Mouse (Mus musculus) midbrain, postnatal 0 days (tissue): ENCODE results near the gene Ddo. TPM values are rescaled to one million over a fixed set of nuclear protein-coding genes. Genes with fewer than 3 reads are reported as not detected.
A peak's percentile ranks its signal among the peaks of the same experiment; 100 is the strongest.

Experiments used
- ATAC-seq: fragments of 200-750 bp; cut with Nextera tagmentation; 2 replicates; pipeline ENCODE4 v1.8.0; 2017; ENCODE audit warnings: moderate number of reproducible peaks, mild to moderate bottlenecking, moderate TSS enrichment, moderate library complexity; ENCODE audit not compliant: low FRiP score
- DNase-seq: peaks from one replicate; pipeline ENCODE4 v3.0.0-alpha.2; 2015; ENCODE audit warnings: low spot score
- H3K27ac ChIP-seq: fragments of 300-500 bp; sonication (generic); 2 replicates; pipeline ENCODE4 v1.5.1; 2014; ENCODE audit warnings: low read depth, mild to moderate bottlenecking, low read length, mixed read lengths
- H3K27me3 ChIP-seq: fragments of 300-500 bp; sonication (generic); 2 replicates; pipeline ENCODE4 v1.6.1; 2014; ENCODE audit warnings: low read length, control low read depth, mixed read lengths; ENCODE audit not compliant: insufficient read depth
- H3K36me3 ChIP-seq: fragments of 300-500 bp; sonication (generic); 2 replicates; pipeline ENCODE4 v1.6.1; 2014; ENCODE audit warnings: low read length, control low read depth, mixed read lengths; ENCODE audit not compliant: insufficient read depth
- H3K4me1 ChIP-seq: fragments of 300-500 bp; sonication (generic); 2 replicates; pipeline ENCODE4 v1.6.1; 2014; ENCODE audit warnings: mild to moderate bottlenecking, control low read depth, antibody characterized with exemption, low read length, mixed read lengths; ENCODE audit not compliant: insufficient read depth
- H3K4me2 ChIP-seq: fragments of 300-500 bp; sonication (generic); 2 replicates; pipeline ENCODE4 v1.6.1; 2014; ENCODE audit warnings: low read depth, mild to moderate bottlenecking, low read length, mixed read lengths; ENCODE audit not compliant: poor library complexity, severe bottlenecking
- H3K4me3 ChIP-seq: fragments of 300-500 bp; sonication (generic); 2 replicates; pipeline ENCODE4 v1.5.1; 2014; ENCODE audit warnings: low read depth, mild to moderate bottlenecking, low read length, moderate library complexity
- H3K9ac ChIP-seq: fragments of 300-500 bp; sonication (generic); replicated peaks from 2 replicates; pipeline ENCODE4 v1.6.1; 2014; ENCODE audit warnings: mild to moderate bottlenecking, low read length, moderate library complexity, mixed read lengths; ENCODE audit not compliant: poor library complexity, severe bottlenecking
- H3K9me3 ChIP-seq: fragments of 300-500 bp; sonication (generic); 2 replicates; pipeline ENCODE4 v1.6.1; 2016; ENCODE audit warnings: low read length, control low read depth
- CTCF ChIP-seq: IDR thresholded peaks from 2 replicates; pipeline ENCODE4 v1.5.1; 2016; ENCODE audit warnings: antibody characterized with exemption, mild to moderate bottlenecking
- WGBS: fragments of 180-500 bp; shearing (Covaris S2); extraction: QIAGEN DNeasy Blood & Tissue Kit; methylation state at CpG from one replicate; pipeline ENCODE4 v1.1.7; 2014; 5-methylcytosine and 5-hydroxymethylcytosine counted together
- polyA plus RNA-seq: library from polyadenylated mRNA; unstranded; fragments of >200 nt; fragmentation: Nextera tagmentation; extraction: Ambion mirVana; gene quantifications from 2 replicates; pipeline ENCODE4 v1.2.1, GENCODE M21; 2015
- total RNA-seq: library from RNA; depleted of rRNA; stranded (reverse); fragments of >200 nt; gene quantifications from 2 replicates; pipeline ENCODE4 v1.2.3, GENCODE M21; 2014; rRNA removed

Ddo gene
- total RNA-seq (2.5 and 2.8 TPM in 2 replicates), polyA plus RNA-seq (1.9 and 2.1 TPM in 2 replicates)

DNA sequence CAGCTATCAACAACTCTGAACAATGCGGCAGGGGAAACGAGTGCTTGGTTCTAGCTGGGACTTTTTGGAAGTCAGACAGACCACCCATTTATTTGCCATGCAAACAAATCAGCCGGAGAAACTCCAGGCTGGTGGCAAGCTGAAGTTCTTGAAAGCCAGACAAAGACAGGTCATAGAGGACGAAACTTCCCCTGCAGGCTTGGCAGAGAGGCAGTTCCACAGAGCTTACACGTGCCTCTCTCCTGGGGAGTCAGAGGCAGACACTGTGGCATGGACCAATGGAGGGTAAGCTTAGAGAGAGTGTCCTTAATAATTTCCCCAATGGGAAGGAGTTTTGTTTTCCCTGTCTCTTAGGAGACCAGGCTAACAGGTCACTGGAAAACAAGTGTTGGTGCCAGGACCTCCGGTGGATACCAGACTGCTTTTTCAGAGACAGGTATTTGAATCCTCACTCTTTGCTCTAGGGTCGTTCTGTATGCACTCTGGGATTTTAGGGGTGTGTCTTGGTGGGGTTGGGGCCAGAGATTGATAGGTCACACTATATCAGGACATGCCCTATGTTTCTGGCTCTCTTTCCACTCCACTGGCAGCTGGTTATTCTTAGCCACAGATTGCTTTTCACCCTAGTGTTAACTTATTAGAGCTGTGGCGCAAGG lies at the start of gene Ddo:
TSS of gene Ddo (plus strand) at position 356 of the 656 bp plus-strand sequence.
- no peak within 1 kb of the TSS for H3K9ac ChIP-seq
- peak; percentile 72 for ATAC-seq
- H3K9me3 ChIP-seq, result no peaks in the 10 kb centered on the region
- no peak within 1 kb of the TSS for H3K4me3 ChIP-seq
- DNase-seq, result peak; percentile 74
- H3K27ac ChIP-seq, result no peak within 1 kb of the TSS
- no peaks in the 10 kb centered on the region for H3K4me1 ChIP-seq
- 65% methylated on average over 8 of the region's 8 CpGs for WGBS
- H3K36me3 ChIP-seq, result no peaks in the 10 kb centered on the region
- H3K27me3 ChIP-seq, result no peaks in the 10 kb centered on the region
- H3K4me2 ChIP-seq, result 0 out of 2 replicates have a peak within 1 kb of the TSS, but pooled peaks have one; percentile 5
- no peak for TF ChIP-seq CTCF

DNA sequence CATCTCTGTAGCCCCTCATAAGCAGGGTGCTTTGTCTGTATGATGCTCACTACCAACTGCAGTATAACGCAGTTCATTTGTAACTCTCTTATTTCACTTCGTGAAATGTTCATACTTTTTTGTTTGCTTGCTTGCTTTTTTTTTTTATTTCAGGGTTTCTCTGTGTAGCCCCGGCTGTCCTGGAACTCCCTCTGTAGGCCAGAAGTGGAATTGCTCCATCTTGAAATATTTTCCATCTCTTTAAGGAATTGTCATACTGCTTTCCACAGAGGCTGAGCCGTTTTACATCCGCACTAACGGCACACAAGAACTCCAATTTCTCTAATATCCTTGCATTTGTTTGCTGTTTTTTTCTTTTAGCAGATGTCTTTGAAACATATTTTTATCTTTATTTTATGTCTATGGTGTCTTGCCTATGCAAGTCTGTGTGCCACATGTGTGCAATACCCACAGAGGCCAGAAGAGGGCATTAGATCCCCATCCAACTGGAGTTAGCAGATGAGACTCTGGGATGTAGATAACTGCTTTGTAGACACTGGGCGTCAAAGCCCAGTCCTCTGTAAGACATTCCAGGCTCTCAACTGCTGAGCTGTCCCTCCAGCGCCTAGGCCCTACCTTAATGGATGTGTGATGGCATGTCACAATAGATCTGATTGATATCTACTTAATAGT lies 46.1 kb upstream of the Ddo start:
- ATAC-seq (no peak), DNase-seq (peak; percentile 17)
- Histone ChIP-seq H3K4me1 (no peaks in the 10 kb centered on the region), H3K4me3 (no peak overlapping the region), H3K9me3 (no peaks in the 10 kb centered on the region), H3K36me3 (no peaks in the 10 kb centered on the region), H3K9ac (no peak overlapping the region), H3K4me2 (no peak overlapping the region), H3K27me3 (no peaks in the 10 kb centered on the region), H3K27ac (no peak overlapping the region)
- 79% methylated on average over 8 of the region's 8 CpGs for WGBS
- TF ChIP-seq CTCF, result peak; percentile 58

DNA sequence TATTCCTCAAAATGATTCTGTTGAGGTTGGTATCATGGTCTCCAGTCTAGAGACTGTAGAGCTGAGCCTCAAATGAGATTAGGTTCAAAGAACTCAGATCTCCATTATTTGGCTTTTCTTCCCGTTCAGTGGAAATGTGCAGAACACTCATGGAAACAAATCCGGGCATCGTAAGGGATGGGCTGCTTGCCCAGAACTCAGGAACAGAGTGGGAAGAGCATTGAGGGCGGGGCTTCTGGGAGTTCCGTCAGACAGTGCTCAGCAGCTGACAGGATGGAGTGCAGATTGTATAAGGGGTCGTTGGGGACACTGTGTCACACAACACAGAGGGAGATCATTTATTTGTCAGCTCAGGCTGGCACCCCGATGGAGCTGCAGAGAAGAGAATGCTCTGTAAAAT lies 37.6 kb upstream of the Ddo start:
- no peak for ATAC-seq
- DNase-seq, result no peak
- Histone ChIP-seq H3K4me3 (no peak overlapping the region), H3K9ac (no peak overlapping the region), H3K27ac (no peak overlapping the region), H3K36me3 (no peaks in the 10 kb centered on the region), H3K27me3 (no peaks in the 10 kb centered on the region), H3K9me3 (no peaks in the 10 kb centered on the region), H3K4me2 (no peak overlapping the region), H3K4me1 (no peaks in the 10 kb centered on the region)
- no peak for TF ChIP-seq CTCF
- 58% methylated on average over 7 of the region's 7 CpGs for WGBS

DNA sequence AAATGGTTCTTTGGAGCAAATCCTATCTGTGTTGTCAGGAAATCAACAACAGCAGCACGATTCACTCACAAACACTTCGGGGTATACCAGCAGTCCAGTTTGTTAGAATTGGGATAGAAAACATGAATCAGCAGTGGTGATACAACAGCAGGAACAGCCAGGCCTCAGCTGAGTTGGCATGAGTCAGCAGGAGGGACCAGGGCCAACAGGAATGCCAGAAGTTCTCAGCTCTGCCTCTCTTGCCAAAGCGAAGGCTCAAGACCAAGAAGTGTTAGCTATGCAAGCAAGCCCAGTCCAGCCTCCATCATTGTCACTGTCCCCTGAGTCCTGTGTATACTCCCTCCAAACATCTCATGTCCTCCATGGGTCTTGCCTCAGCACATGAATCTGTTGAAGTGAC lies 32.6 kb upstream of the Ddo start:
- ATAC-seq, result no peak
- Histone ChIP-seq H3K27me3 (no peaks in the 10 kb centered on the region), H3K9ac (no peak overlapping the region)

DNA sequence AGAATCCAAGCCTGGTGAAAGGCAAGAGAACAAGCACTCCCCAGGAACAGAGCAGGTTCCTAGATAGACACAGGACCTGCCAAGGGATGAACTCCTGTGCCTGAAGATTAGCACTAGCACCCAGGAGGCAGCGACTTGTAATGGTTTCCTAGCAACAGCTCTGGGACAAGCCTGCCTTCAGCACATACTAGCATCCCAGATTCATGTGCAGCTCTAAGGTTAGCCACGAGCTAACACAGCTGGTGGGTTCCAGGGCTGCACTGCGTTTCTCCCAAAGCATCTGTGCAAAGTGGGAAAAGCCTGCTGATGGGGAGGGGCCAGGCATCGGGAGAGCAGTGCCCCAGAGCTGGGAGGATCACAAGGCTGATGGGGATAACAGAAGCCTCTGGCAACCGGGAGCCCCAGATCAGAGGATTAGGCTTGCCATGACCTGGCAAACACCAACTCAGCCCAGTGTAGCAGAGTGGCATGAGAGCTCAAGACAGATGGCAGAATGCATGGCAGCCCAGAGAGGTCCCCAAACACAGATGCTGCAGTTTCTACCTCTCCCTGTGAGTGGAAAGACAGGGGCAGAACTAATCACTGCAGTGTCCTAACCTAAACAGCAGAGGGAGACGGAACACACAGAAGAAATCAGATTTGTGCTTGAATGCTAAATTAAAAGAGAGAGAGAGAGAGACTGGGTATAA lies 25.0 kb upstream of the Ddo start:
- H3K27ac ChIP-seq, result no peak overlapping the region
- no peak overlapping the region for H3K4me3 ChIP-seq
- peak; percentile 62 for DNase-seq
- no peak overlapping the region for H3K9ac ChIP-seq
- WGBS, result 37% methylated on average over 6 of the region's 6 CpGs
- peak; percentile 66 for TF ChIP-seq CTCF
- no peaks in the 10 kb centered on the region for H3K27me3 ChIP-seq
- H3K4me2 ChIP-seq, result no peak overlapping the region
- H3K36me3 ChIP-seq, result no peaks in the 10 kb centered on the region
- H3K9me3 ChIP-seq, result 0 out of 2 replicates have a peak, but pooled peaks cover 5% of the 10 kb centered on the region
- ATAC-seq, result no peak
- no peaks in the 10 kb centered on the region for H3K4me1 ChIP-seq

More for the DNA sequence above, 32.6 kb upstream of the Ddo start:
- no peaks in the 10 kb centered on the region for H3K9me3 ChIP-seq
- no peak for DNase-seq
- H3K4me1 ChIP-seq, result no peaks in the 10 kb centered on the region
- H3K4me2 ChIP-seq, result no peak overlapping the region
- H3K4me3 ChIP-seq, result no peak overlapping the region
- WGBS, result 95% methylated on average over 3 of the region's 3 CpGs
- no peaks in the 10 kb centered on the region for H3K36me3 ChIP-seq
- H3K27ac ChIP-seq, result no peak overlapping the region
- no peak for TF ChIP-seq CTCF

DNA sequence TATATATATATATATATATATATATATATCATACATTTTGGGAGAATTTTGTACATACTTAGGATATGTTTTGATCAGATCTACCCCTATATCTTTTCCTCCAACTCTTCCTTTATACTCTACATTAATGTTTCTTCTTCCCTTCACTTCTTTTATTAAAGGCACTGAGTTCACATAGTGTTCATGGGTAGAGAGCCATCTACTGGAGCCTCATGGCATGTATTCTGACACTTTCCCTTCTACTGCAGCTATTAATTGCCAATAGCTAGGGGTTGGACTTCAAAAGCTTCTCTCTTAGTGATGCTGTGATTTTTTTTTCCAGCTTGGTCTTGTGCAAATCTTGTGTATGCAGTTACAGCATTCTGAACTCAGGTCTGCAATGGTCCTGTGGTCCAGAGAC lies 11.8 kb upstream of the Ddo start:
- peak; percentile 51 for TF ChIP-seq CTCF
- H3K36me3 ChIP-seq, result no peaks in the 10 kb centered on the region
- no peak overlapping the region for H3K27ac ChIP-seq
- H3K4me3 ChIP-seq, result no peak overlapping the region
- no peak for DNase-seq
- H3K9ac ChIP-seq, result no peak overlapping the region
- H3K4me1 ChIP-seq, result no peaks in the 10 kb centered on the region
- no peaks in the 10 kb centered on the region for H3K27me3 ChIP-seq
- H3K9me3 ChIP-seq, result no peaks in the 10 kb centered on the region
- no peak overlapping the region for H3K4me2 ChIP-seq
- no peak for ATAC-seq
